Mouse (Mus musculus): ENCODE measurements around the gene Fto. TPM values are rescaled to one million over a fixed set of nuclear protein-coding genes. Genes with fewer than 3 reads are reported as not detected.

The Fto gene
- polyA plus RNA-seq, 1 experiment from 2014 or later = 56.1 TPM

- no peaks in the 10 kb centered on the region for H3K36me3 ChIP-seq
- H3K9ac ChIP-seq = no peak overlapping the region
- H3K4me2 ChIP-seq = peak overlapping the region; percentile 4; the same call in 1 of the 2 replicates
- ATAC-seq (replicated peaks; ENCODE audit: insufficient number of reproducible peaks, insufficient read depth, low FRiP score, low read depth) = no peak
- 28% methylated on average over 6 of the region's 6 CpGs for WGBS
- H3K27me3 ChIP-seq = no peaks in the 10 kb centered on the region
- H3K4me3 ChIP-seq = no peak overlapping the region
- no peak overlapping the region for H3K27ac ChIP-seq
- no peaks in the 10 kb centered on the region for H3K9me3 ChIP-seq (replicated peaks)
- H3K4me1 ChIP-seq (replicated peaks) = peaks cover 35% of the 10 kb centered on the region
Observed at GRCm38 (mm10) chr8:91347595-91347994, 34.3 kb downstream of the Fto start.

GRCm38 (mm10) chr8:91349816-91350215 lies 36.5 kb downstream of the Fto start:
- H3K9ac ChIP-seq = no peak overlapping the region
- WGBS = 90% methylated on average over 7 of the region's 7 CpGs
- no peak overlapping the region for H3K27ac ChIP-seq
- peaks cover 38% of the 10 kb centered on the region for H3K4me1 ChIP-seq (replicated peaks)
- no peak overlapping the region for H3K4me3 ChIP-seq
- no peak for ATAC-seq (replicated peaks; ENCODE audit: insufficient number of reproducible peaks, insufficient read depth, low FRiP score, low read depth)
- H3K9me3 ChIP-seq (replicated peaks) = no peaks in the 10 kb centered on the region
- no peaks in the 10 kb centered on the region for H3K27me3 ChIP-seq
- no peaks in the 10 kb centered on the region for H3K36me3 ChIP-seq
- H3K4me2 ChIP-seq = no peak overlapping the region

GRCm38 (mm10) chr8:91350628-91351027 lies 37.3 kb downstream of the Fto start:
- H3K4me3 ChIP-seq = no peak overlapping the region
- H3K4me2 ChIP-seq = peak overlapping the region; percentile 16
- ATAC-seq (replicated peaks; ENCODE audit: insufficient number of reproducible peaks, insufficient read depth, low FRiP score, low read depth) = no peak
- peak overlapping the region; percentile 43 for H3K27ac ChIP-seq
- no peaks in the 10 kb centered on the region for H3K36me3 ChIP-seq
- no peak overlapping the region for H3K9ac ChIP-seq
- no peaks in the 10 kb centered on the region for H3K27me3 ChIP-seq
- peaks cover 36% of the 10 kb centered on the region for H3K4me1 ChIP-seq (replicated peaks)
- H3K9me3 ChIP-seq (replicated peaks) = no peaks in the 10 kb centered on the region
- WGBS = 42% methylated on average over 7 of the region's 7 CpGs

GRCm38 (mm10) chr8:91352598-91352997 lies 39.3 kb downstream of the Fto start:
- Histone ChIP-seq H3K36me3 (no peaks in the 10 kb centered on the region), H3K27ac (no peak overlapping the region), H3K4me1 (replicated peaks) (peaks cover 29% of the 10 kb centered on the region), H3K9me3 (replicated peaks) (no peaks in the 10 kb centered on the region), H3K27me3 (no peaks in the 10 kb centered on the region), H3K4me3 (no peak overlapping the region), H3K9ac (no peak overlapping the region), H3K4me2 (no peak overlapping the region)
- ATAC-seq (replicated peaks; ENCODE audit: insufficient number of reproducible peaks, insufficient read depth, low FRiP score, low read depth) = no peak
- WGBS = 81% methylated on average over 3 of the region's 3 CpGs

DNA sequence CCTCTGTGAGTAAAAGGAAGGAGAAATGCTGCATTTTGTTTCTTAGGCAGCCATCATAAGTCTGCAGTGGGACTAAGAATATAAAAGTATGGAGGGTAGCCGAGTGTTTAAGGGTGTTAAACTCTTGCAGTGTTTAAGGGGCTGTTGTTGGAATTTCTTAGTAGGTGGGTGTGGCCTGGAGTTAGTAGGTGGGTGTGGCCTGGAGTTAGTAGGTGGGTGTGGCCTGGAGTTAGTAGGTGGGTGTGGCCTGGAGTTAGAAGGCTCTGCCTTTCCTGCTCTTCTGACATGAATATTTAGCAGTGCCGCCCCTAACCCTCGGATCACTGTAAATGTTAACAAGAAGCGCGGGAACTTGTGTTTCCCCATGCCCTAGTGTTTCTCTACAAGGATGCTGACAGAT lies 39.7 kb downstream of the Fto start:
- 0 out of 2 replicates have a peak, but pooled peaks have one; percentile 31 for ATAC-seq (replicated peaks; ENCODE audit: insufficient number of reproducible peaks, insufficient read depth, low FRiP score, low read depth)

DNA sequence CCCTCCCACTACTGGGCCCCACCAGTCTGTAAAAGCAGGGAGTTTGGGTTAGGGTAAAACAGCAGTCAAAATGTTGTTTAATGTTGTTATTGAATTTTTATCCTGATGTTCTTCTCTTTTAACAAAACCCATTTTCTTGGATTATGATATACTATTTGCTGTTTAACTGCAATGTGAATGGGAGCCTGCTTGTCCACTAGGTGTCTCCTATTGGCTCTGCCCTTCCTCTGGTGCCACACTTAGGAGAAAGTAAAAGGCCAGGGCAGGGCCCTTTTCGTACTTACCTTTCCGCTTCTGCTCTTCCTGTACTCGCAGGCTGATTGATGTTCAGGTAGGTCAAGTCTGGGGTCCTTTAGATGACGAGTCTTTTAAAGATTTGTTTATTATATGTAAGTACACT lies 40.6 kb downstream of the Fto start:
- no peak overlapping the region for H3K4me3 ChIP-seq
- no peaks in the 10 kb centered on the region for H3K9me3 ChIP-seq (replicated peaks)
- H3K36me3 ChIP-seq = no peaks in the 10 kb centered on the region
- WGBS = 82% methylated on average over 4 of the region's 4 CpGs
- no peaks in the 10 kb centered on the region for H3K27me3 ChIP-seq
- H3K4me2 ChIP-seq = no peak overlapping the region
- peaks cover 19% of the 10 kb centered on the region for H3K4me1 ChIP-seq (replicated peaks)
- H3K9ac ChIP-seq = no peak overlapping the region
- no peak for ATAC-seq (replicated peaks; ENCODE audit: insufficient number of reproducible peaks, insufficient read depth, low FRiP score, low read depth)
- no peak overlapping the region for H3K27ac ChIP-seq

More for the DNA sequence above, 39.7 kb downstream of the Fto start:
- H3K27ac ChIP-seq = no peak overlapping the region
- 66% methylated on average over 5 of the region's 5 CpGs for WGBS
- H3K36me3 ChIP-seq = no peaks in the 10 kb centered on the region
- no peak overlapping the region for H3K4me2 ChIP-seq
- H3K4me1 ChIP-seq (replicated peaks) = peaks cover 24% of the 10 kb centered on the region
- H3K27me3 ChIP-seq = no peaks in the 10 kb centered on the region
- no peak overlapping the region for H3K9ac ChIP-seq
- no peak overlapping the region for H3K4me3 ChIP-seq
- H3K9me3 ChIP-seq (replicated peaks) = no peaks in the 10 kb centered on the region

DNA sequence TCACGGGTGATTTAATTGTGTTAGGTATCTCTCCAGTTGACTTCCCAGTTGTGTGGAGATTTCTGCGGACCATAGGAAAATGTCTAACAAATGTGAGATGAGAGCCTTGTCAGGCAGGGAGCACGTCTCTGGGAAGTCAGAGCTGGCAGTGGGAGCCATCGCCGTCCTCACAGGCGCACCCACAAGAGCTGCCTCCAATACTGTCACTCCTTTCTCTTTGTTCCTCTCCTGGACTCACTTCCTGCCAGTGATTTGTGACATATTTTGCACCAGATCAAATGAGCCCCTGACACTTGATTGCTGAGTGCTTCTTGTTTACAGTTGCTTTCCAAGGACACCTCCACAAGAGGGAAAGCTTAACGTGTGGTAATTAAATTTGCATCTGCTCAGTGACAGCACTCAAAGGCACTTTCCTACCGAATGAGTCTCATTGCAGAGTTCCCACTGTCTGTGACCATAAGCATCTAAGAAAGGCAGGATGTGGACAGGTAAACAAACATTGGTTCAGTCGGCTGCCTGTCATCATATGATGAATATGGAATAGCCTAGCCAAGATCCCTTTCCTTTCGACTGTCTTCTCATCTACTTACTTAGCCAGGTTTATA lies 42.1 kb downstream of the Fto start:
- Histone ChIP-seq H3K4me1 (replicated peaks) (peaks cover 15% of the 10 kb centered on the region), H3K27me3 (no peaks in the 10 kb centered on the region), H3K9ac (no peak overlapping the region), H3K9me3 (replicated peaks) (no peaks in the 10 kb centered on the region), H3K4me3 (no peak overlapping the region), H3K36me3 (no peaks in the 10 kb centered on the region), H3K4me2 (no peak overlapping the region), H3K27ac (no peak overlapping the region)
- ATAC-seq (replicated peaks; ENCODE audit: insufficient number of reproducible peaks, insufficient read depth, low FRiP score, low read depth) = no peak
- 60% methylated on average over 10 of the region's 10 CpGs for WGBS

DNA sequence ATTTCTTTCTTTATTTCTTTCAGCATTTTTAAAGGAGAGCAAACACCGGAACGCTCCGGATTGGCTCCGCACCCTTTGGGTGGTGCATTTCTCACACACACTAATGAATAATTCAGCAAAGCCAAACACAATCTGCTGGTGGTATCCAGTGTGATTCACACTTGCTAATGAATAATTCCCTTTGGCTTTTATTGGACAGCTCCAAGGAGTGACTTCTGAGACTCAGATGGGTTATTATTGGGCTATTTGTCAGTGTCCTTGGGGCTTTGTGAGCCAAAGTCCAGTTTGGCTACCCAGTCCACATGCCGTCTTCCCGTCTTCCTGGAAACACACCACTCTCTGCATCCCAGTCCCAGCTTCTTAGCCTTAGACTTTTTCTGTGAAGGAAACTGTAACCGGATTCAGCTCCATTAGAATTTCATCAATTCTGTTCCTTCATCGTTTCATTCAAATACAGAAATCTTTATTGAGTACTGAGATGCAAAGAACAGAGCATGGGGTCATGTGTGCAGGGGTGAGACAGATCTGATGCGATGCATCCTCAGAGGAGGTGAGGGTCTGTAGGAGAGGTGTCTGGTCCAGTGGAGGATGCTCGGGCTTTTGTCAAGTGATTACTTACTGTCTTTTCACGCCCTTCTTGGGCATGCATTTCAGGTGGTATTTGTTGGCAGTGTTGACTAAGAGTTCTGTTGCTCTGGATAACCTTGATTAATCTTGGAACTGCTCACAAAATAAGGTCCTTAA lies 42.8 kb downstream of the Fto start:
- no peak overlapping the region for H3K4me2 ChIP-seq
- peaks cover 14% of the 10 kb centered on the region for H3K4me1 ChIP-seq (replicated peaks)
- H3K27ac ChIP-seq = no peak overlapping the region
- 90% methylated on average over 11 of the region's 11 CpGs for WGBS
- no peaks in the 10 kb centered on the region for H3K9me3 ChIP-seq (replicated peaks)
- H3K9ac ChIP-seq = no peak overlapping the region
- no peaks in the 10 kb centered on the region for H3K36me3 ChIP-seq
- no peaks in the 10 kb centered on the region for H3K27me3 ChIP-seq
- ATAC-seq (replicated peaks; ENCODE audit: insufficient number of reproducible peaks, insufficient read depth, low FRiP score, low read depth) = no peak
- H3K4me3 ChIP-seq = no peak overlapping the region

DNA sequence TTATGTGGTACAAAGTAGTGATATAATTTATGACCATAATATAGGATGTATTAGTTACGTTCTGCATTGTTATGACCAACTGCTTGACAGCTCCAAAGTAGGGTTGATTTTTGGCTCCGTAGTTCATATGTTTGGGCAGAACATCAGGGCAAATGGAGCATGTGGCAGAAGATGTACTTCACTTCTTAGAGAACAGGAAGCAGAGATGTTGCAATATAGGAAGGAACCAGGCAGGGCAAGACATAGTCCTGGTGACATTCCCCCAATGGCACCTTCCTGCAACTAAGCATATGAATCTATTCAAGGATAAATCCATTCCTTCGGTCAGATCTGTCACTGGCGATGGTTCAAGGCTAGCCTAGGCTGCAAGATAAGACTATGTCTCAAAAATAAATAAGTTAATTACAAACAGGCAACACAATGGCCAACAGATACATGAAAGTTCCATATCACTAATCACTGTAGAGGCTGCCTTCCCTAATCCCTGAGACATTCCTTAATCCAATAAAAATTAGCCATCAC lies 44.2 kb downstream of the Fto start:
- peaks cover 16% of the 10 kb centered on the region for H3K4me1 ChIP-seq (replicated peaks)
- ATAC-seq (replicated peaks; ENCODE audit: insufficient number of reproducible peaks, insufficient read depth, low FRiP score, low read depth) = no peak
- H3K27me3 ChIP-seq = no peaks in the 10 kb centered on the region
- H3K9me3 ChIP-seq (replicated peaks) = no peaks in the 10 kb centered on the region
- no peak overlapping the region for H3K27ac ChIP-seq
- no peak overlapping the region for H3K9ac ChIP-seq
- H3K36me3 ChIP-seq = no peaks in the 10 kb centered on the region
- H3K4me3 ChIP-seq = no peak overlapping the region
- no peak overlapping the region for H3K4me2 ChIP-seq
- WGBS = 85% methylated on average over 4 of the region's 4 CpGs

- Histone ChIP-seq H3K4me1 (replicated peaks) (peaks cover 20% of the 10 kb centered on the region), H3K27me3 (no peaks in the 10 kb centered on the region), H3K9ac (no peak overlapping the region), H3K36me3 (no peaks in the 10 kb centered on the region), H3K4me3 (no peak overlapping the region), H3K4me2 (no peak overlapping the region), H3K27ac (no peak overlapping the region), H3K9me3 (replicated peaks) (no peaks in the 10 kb centered on the region)
- ATAC-seq (replicated peaks; ENCODE audit: insufficient number of reproducible peaks, insufficient read depth, low FRiP score, low read depth) = no peak
- WGBS = 80% methylated on average over 5 of the region's 5 CpGs
Observed at GRCm38 (mm10) chr8:91358016-91358415, 44.7 kb downstream of the Fto start.

- Histone ChIP-seq H3K4me2 (no peak overlapping the region), H3K9ac (no peak overlapping the region), H3K4me3 (no peak overlapping the region), H3K36me3 (no peaks in the 10 kb centered on the region), H3K27ac (no peak overlapping the region), H3K27me3 (no peaks in the 10 kb centered on the region), H3K4me1 (replicated peaks) (peaks cover 31% of the 10 kb centered on the region), H3K9me3 (replicated peaks) (no peaks in the 10 kb centered on the region)
- 80% methylated on average over 9 of the region's 9 CpGs for WGBS
- no peak for ATAC-seq (replicated peaks; ENCODE audit: insufficient number of reproducible peaks, insufficient read depth, low FRiP score, low read depth)
Observed at GRCm38 (mm10) chr8:91359511-91359910, 46.2 kb downstream of the Fto start.

All from heart, embryonic 15.5 days (tissue).